Mouse (Mus musculus): ENCODE measurements around the gene Zfyve9.

GRCm38 (mm10) chr4:108608651-108609050, 171.9 kb downstream of the Zfyve9 start:
- no peak for TF ChIP-seq CTCF (IDR thresholded peaks at IDR 0.05)
- TF ChIP-seq EP300 (IDR thresholded peaks at IDR 0.05), result no peak
